Mouse (Mus musculus) bone marrow macrophage, adult 2 months (primary cell): ENCODE results near the gene Gadd45gip1.

ENCODE experiments used
- CTCF ChIP-seq: IDR thresholded peaks from 2 replicates; pipeline ENCODE4 v1.5.1; 2012; ENCODE audit warnings: low read depth, mild to moderate bottlenecking, low read length, moderate library complexity
- POLR2A ChIP-seq: IDR thresholded peaks from 2 replicates; pipeline ENCODE4 v1.6.1; 2012; ENCODE audit warnings: mild to moderate bottlenecking, low read depth, low read length, borderline replicate concordance

DNA sequence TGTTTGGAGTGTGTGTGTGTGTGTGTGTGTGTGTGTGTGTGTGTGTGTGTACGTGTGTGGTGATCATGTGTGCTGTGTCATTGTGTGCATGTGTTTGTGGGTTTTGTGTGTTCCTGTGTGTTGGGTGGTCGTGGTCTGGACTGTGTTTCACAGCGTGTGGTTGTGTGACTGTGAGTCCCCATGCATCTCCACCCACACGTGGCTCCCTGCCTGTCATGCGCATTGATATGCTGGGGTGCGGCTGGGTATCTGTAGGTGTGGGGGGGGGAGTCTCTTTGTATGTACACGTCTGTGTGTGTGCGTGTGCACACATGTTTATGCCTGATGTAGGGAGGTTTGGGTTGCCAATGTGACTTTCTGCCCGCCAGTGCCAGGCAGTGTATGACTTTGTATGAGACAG, 38.2 kb upstream of the Gadd45gip1 start:
- no peak for TF ChIP-seq CTCF
- no peak for TF ChIP-seq POLR2A
